Mouse (Mus musculus): ENCODE measurements around the gene Plb1. TPM values are rescaled to one million over a fixed set of nuclear protein-coding genes. Genes with fewer than 3 reads are reported as not detected.

Plb1 gene
- polyA plus RNA-seq (2012; rRNA removed), result 77.1 and 78.5 TPM in 2 replicates

DNA sequence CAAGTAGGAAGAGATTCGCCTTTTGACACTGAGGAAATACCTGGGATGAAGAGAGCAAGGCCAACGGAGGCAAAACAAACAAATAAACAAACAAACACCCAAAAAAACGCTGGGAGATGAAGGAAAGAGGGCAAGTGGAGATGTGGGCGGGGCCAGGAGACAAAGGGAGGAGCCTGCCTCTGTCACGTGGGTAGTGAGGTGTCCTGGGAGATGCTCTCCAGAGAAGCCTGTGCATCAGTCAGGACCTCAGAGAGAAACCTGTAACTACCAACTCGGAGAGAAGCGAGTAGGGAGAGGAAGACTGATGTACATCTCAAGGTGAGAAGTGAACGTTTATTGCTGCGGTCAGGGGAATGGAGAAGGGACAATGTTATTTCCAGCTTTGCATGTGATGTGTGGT, at the start of gene Plb1:
Gene Plb1 (plus strand): TSS at position 235 of the 400 bp plus-strand sequence.
- Histone ChIP-seq H3K36me3 (ENCODE audit: control insufficient read depth, insufficient read depth, low read length) (no peaks in the 10 kb centered on the region), H3K27me3 (ENCODE audit: control insufficient read depth, insufficient read depth, low read length) (no peaks in the 10 kb centered on the region), H3K4me3 (ENCODE audit: control insufficient read depth, low read depth, low read length) (peak within 1 kb of the TSS; percentile 80), H3K4me1 (ENCODE audit: control insufficient read depth, insufficient read depth, low read length) (peaks cover 3% of the 10 kb centered on the region), H3K27ac (ENCODE audit: control insufficient read depth, insufficient read depth, low read depth, low read length) (no peak within 1 kb of the TSS)
- TF ChIP-seq CTCF (IDR thresholded peaks at IDR 0.05; ENCODE audit: control insufficient read depth, insufficient read depth, insufficient replicate concordance, low read depth, low read length) (no peak), POLR2A (IDR thresholded peaks at IDR 0.05; ENCODE audit: control insufficient read depth, low read depth, low read length) (peak; percentile 48; the same call in 1 of the 2 replicates)

DNA sequence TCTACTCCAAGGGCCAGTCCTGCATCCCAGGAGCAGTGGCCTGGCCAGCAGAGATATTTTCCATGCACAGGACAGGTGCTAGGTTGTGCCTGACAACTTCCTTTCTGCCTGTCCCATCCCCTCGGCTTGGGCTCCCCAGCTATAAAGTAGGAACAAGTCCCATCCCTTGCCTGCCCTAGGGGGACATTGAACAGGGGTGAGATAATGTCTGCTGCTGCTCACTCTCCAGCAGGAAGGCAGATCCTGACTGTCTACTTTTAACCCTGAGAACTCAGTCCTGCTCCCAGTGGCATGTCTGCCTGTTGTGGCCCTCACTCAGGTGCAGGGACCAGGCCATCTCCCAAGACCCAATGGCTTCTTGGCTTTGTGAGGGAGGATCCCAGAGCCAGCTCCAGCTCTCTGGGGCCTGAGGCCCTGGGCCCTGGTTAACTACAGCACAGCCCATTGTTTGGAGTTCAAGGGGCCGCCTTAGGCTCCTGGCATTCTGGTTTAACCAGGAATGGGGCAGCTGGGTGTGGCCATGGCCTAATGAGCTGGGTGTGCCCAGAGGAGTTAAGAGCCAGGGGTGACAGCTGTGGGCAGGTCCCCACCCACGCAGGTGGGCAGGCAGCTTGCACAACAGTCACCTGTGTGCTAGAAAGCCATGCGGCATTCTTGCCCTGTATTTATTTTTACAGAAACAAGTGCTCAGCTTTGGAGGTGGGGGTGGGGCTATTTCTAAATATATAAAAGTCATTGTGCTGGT, 49.5 kb upstream of the Plb1 start:
- no peak for TF ChIP-seq CTCF (IDR thresholded peaks at IDR 0.05; ENCODE audit: control insufficient read depth, insufficient read depth, insufficient replicate concordance, low read depth, low read length)
- no peak for TF ChIP-seq POLR2A (IDR thresholded peaks at IDR 0.05; ENCODE audit: control insufficient read depth, low read depth, low read length)
- H3K4me1 ChIP-seq (ENCODE audit: control insufficient read depth, insufficient read depth, low read length), result no peaks in the 10 kb centered on the region
- no peaks in the 10 kb centered on the region for H3K36me3 ChIP-seq (ENCODE audit: control insufficient read depth, insufficient read depth, low read length)
- H3K27ac ChIP-seq (ENCODE audit: control insufficient read depth, insufficient read depth, low read depth, low read length), result no peak overlapping the region
- H3K4me3 ChIP-seq (ENCODE audit: control insufficient read depth, low read depth, low read length), result no peak overlapping the region
- H3K27me3 ChIP-seq (ENCODE audit: control insufficient read depth, insufficient read depth, low read length), result no peaks in the 10 kb centered on the region

DNA sequence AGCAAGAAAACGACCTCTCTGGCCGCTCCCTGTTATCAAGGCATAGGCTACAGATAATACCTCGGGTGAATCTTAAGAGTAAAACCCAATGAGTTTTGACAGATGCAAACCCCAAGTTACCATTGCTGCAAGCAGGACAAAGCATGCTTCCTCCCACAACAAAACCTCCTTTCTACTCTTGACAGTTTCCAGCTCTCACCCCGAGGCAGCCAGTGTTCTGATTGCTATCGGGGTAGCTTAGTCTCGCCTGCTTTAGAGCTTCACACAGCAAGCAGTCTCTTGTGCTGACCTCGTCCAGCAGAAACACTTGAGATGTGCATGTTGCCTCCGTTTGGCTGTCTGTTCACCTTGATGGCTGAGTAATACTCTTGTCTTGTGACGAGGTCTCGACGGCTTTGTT, 44.8 kb upstream of the Plb1 start:
- no peak for TF ChIP-seq CTCF (IDR thresholded peaks at IDR 0.05; ENCODE audit: control insufficient read depth, insufficient read depth, insufficient replicate concordance, low read depth, low read length)
- no peak for TF ChIP-seq POLR2A (IDR thresholded peaks at IDR 0.05; ENCODE audit: control insufficient read depth, low read depth, low read length)
- H3K4me3 ChIP-seq (ENCODE audit: control insufficient read depth, low read depth, low read length), result no peak overlapping the region
- H3K36me3 ChIP-seq (ENCODE audit: control insufficient read depth, insufficient read depth, low read length), result no peaks in the 10 kb centered on the region
- no peaks in the 10 kb centered on the region for H3K4me1 ChIP-seq (ENCODE audit: control insufficient read depth, insufficient read depth, low read length)
- H3K27ac ChIP-seq (ENCODE audit: control insufficient read depth, insufficient read depth, low read depth, low read length), result no peak overlapping the region
- H3K27me3 ChIP-seq (ENCODE audit: control insufficient read depth, insufficient read depth, low read length), result no peaks in the 10 kb centered on the region

DNA sequence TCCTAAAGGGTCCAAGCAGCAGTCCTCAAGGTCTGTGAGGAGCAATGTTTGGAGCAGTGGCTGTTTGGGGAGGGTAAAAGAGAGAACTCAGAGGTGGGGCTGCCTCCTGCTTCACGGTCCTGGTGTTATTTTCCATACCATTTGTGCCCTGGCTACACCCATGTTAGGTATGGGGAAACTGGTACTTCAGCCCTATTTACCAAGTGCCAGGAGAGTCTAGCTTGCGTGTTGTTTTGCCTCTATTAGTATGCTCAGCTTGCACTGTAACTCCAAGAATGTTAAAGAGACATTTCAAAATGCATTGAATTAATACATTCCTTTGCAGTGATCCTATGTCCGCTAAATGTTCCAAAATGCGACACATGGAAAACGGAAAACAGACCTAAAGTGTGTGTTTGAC, 41.2 kb upstream of the Plb1 start:
- Histone ChIP-seq H3K27me3 (ENCODE audit: control insufficient read depth, insufficient read depth, low read length) (no peaks in the 10 kb centered on the region), H3K27ac (ENCODE audit: control insufficient read depth, insufficient read depth, low read depth, low read length) (no peak overlapping the region), H3K4me3 (ENCODE audit: control insufficient read depth, low read depth, low read length) (no peak overlapping the region), H3K4me1 (ENCODE audit: control insufficient read depth, insufficient read depth, low read length) (peaks cover 6% of the 10 kb centered on the region), H3K36me3 (ENCODE audit: control insufficient read depth, insufficient read depth, low read length) (no peaks in the 10 kb centered on the region)
- TF ChIP-seq POLR2A (IDR thresholded peaks at IDR 0.05; ENCODE audit: control insufficient read depth, low read depth, low read length) (no peak), CTCF (IDR thresholded peaks at IDR 0.05; ENCODE audit: control insufficient read depth, insufficient read depth, insufficient replicate concordance, low read depth, low read length) (no peak)

DNA sequence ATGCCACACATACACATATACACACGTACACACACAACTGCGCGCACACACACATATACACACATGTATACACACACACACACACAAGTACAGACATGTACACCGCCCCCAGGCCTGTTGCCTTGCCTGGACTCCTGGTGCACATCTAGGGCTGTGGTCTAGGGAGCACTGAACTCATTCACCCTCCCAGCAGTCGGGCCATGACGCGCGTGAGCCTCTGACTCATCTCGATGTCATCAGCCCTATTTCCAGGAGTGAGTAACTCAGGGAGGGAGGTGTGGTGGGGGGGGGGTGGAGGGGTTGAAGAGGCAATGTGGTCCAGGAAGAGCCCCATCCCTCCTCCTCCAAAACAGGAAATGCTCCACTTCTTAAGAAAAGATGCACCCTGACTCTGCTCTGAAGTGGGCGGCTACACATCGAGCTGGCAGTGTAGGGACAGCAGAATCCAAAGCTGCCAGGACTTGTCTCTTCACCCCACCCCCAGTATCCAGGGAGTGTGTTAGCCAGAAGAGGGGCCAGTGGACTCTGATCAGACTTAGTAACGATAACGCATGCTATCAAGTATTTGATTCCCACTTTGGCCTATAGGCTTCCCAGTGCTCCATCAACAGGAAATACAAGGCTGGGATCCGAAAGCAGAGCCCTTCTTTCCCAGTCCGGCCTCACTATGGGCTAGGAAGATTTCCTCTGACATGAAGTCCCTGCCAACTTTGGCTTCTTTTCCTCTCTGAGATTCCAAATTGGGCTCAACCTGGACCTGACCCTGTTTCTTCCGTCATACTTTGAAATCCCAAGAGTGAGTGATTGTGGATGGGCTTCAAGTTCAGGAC, 40.3 kb upstream of the Plb1 start:
- no peak overlapping the region for H3K4me3 ChIP-seq (ENCODE audit: control insufficient read depth, low read depth, low read length)
- H3K4me1 ChIP-seq (ENCODE audit: control insufficient read depth, insufficient read depth, low read length), result peaks cover 6% of the 10 kb centered on the region
- no peaks in the 10 kb centered on the region for H3K36me3 ChIP-seq (ENCODE audit: control insufficient read depth, insufficient read depth, low read length)
- TF ChIP-seq POLR2A (IDR thresholded peaks at IDR 0.05; ENCODE audit: control insufficient read depth, low read depth, low read length), result no peak
- TF ChIP-seq CTCF (IDR thresholded peaks at IDR 0.05; ENCODE audit: control insufficient read depth, insufficient read depth, insufficient replicate concordance, low read depth, low read length), result no peak
- no peaks in the 10 kb centered on the region for H3K27me3 ChIP-seq (ENCODE audit: control insufficient read depth, insufficient read depth, low read length)
- H3K27ac ChIP-seq (ENCODE audit: control insufficient read depth, insufficient read depth, low read depth, low read length), result no peak overlapping the region

DNA sequence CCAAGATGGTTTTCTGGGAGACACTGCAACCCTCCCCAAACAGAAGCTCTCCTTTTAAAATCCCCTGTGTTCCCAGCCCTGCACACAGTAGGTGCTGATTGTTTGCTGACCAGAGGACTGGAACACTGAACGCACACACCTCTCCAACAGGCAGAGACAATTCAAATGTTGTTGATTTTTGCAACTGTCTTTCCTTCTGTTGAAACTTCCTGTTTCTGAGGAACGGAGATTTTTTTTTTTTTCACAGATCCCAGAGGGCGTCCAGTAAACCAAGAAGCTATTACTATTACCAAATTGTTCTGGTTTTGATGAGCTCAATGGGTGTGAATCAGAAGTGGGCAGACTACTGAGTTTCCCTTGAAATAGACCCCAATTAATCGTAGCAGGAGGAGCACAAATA, 38.3 kb upstream of the Plb1 start:
- peaks cover 6% of the 10 kb centered on the region for H3K4me1 ChIP-seq (ENCODE audit: control insufficient read depth, insufficient read depth, low read length)
- H3K36me3 ChIP-seq (ENCODE audit: control insufficient read depth, insufficient read depth, low read length), result no peaks in the 10 kb centered on the region
- no peak overlapping the region for H3K4me3 ChIP-seq (ENCODE audit: control insufficient read depth, low read depth, low read length)
- no peaks in the 10 kb centered on the region for H3K27me3 ChIP-seq (ENCODE audit: control insufficient read depth, insufficient read depth, low read length)
- no peak overlapping the region for H3K27ac ChIP-seq (ENCODE audit: control insufficient read depth, insufficient read depth, low read depth, low read length)
- TF ChIP-seq POLR2A (IDR thresholded peaks at IDR 0.05; ENCODE audit: control insufficient read depth, low read depth, low read length) (no peak), CTCF (IDR thresholded peaks at IDR 0.05; ENCODE audit: control insufficient read depth, insufficient read depth, insufficient replicate concordance, low read depth, low read length) (no peak)

DNA sequence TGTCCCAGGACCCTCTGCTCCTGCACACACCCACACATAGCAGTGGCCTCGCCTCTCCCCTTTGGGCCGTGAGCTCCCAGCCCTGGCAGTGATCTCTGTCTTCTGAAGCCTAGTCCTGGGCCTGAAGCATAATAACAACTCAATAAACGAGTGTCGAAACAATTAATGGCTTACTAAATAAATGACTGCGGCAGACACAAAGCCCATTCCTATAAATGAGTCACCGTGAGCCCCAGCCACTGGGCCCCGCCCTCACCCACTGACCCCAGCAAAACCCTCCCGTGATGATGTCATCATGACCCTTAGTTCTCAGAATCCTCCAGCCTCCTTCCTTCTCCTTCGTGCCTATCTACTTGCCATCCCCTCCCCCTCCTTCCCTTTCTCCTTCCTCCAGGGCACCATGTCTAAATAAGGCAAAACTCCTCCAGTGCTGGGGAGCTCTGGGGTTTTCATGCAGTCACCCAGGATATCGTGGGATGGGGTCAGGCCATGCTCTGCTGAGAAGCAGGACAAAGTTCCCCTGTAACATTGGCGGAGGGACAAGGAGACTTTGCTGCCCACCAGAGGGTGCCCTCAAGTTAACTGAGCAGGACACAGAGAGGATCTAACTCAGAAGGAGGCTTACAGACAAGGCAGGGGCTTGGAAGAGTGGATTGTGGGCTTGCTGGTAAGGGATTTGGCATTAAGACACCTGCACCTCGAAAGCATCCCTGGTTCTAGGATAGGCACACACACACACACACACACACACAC, 36.5 kb upstream of the Plb1 start:
- no peak overlapping the region for H3K27ac ChIP-seq (ENCODE audit: control insufficient read depth, insufficient read depth, low read depth, low read length)

More for the DNA sequence above, 36.5 kb upstream of the Plb1 start:
- TF ChIP-seq CTCF (IDR thresholded peaks at IDR 0.05; ENCODE audit: control insufficient read depth, insufficient read depth, insufficient replicate concordance, low read depth, low read length) (no peak), POLR2A (IDR thresholded peaks at IDR 0.05; ENCODE audit: control insufficient read depth, low read depth, low read length) (no peak)
- no peak overlapping the region for H3K4me3 ChIP-seq (ENCODE audit: control insufficient read depth, low read depth, low read length)
- no peaks in the 10 kb centered on the region for H3K27me3 ChIP-seq (ENCODE audit: control insufficient read depth, insufficient read depth, low read length)
- peaks cover 6% of the 10 kb centered on the region for H3K4me1 ChIP-seq (ENCODE audit: control insufficient read depth, insufficient read depth, low read length)
- no peaks in the 10 kb centered on the region for H3K36me3 ChIP-seq (ENCODE audit: control insufficient read depth, insufficient read depth, low read length)
